Mouse (Mus musculus): ENCODE data around the gene Tnpo3. TPM values are rescaled to one million over a fixed set of nuclear protein-coding genes. Genes with fewer than 3 reads are reported as not detected.

Tnpo3 gene
- polyA plus RNA-seq, 1 experiment from 2014 or later, result 83.4 TPM

Other genes starting within 250 kb of the Tnpo3 start
- 0.43 and 0.46 TPM in 2 replicates for gene Opn1sw, start 221.4 kb downstream of the Tnpo3 start, polyA plus RNA-seq (2015; fragmentation: Nextera tagmentation; extraction: Ambion mirVana)
- gene Ccdc136, start 213.6 kb downstream of the Tnpo3 start, polyA plus RNA-seq (2015; fragmentation: Nextera tagmentation; extraction: Ambion mirVana), result 54.8 and 58.3 TPM in 2 replicates
- gene Flnc, start 176.6 kb downstream of the Tnpo3 start, polyA plus RNA-seq (2015; fragmentation: Nextera tagmentation; extraction: Ambion mirVana), result 2.7 and 5.1 TPM in 2 replicates
- gene Atp6v1f, start 142.2 kb downstream of the Tnpo3 start, polyA plus RNA-seq (2015; fragmentation: Nextera tagmentation; extraction: Ambion mirVana), result 341 and 394 TPM in 2 replicates
- 0.56 TPM in 1 of 2 replicates, not detected in the other for gene Atp6v1fnb, start 138.4 kb downstream of the Tnpo3 start, polyA plus RNA-seq (2015; fragmentation: Nextera tagmentation; extraction: Ambion mirVana)
- 15.0 and 22.9 TPM in 2 replicates for gene Kcp, start 101.9 kb downstream of the Tnpo3 start, polyA plus RNA-seq (2015; fragmentation: Nextera tagmentation; extraction: Ambion mirVana)
- 2.2 and 3.3 TPM in 2 replicates for gene Irf5, start 83.3 kb downstream of the Tnpo3 start, polyA plus RNA-seq (2015; fragmentation: Nextera tagmentation; extraction: Ambion mirVana)
- 10.8 and 15.2 TPM in 2 replicates for gene Tspan33, start 84.3 kb upstream of the Tnpo3 start, polyA plus RNA-seq (2015; fragmentation: Nextera tagmentation; extraction: Ambion mirVana)
- 10.4 and 14.2 TPM in 2 replicates for gene Smo, start 125.6 kb upstream of the Tnpo3 start, polyA plus RNA-seq (2015; fragmentation: Nextera tagmentation; extraction: Ambion mirVana)
- gene Ahcyl2, start 158.1 kb upstream of the Tnpo3 start, polyA plus RNA-seq (2015; fragmentation: Nextera tagmentation; extraction: Ambion mirVana), result 20.5 and 22.3 TPM in 2 replicates